Mouse (Mus musculus): ENCODE measurements around the gene Ptprj.

- TF ChIP-seq CTCF (conservative IDR thresholded peaks at IDR 0.05; ENCODE audit: low read length) (no peak), POU5F1 (IDR thresholded peaks at IDR 0.05; ENCODE audit: borderline replicate concordance, low read length) (no peak), NANOG (IDR thresholded peaks at IDR 0.05; ENCODE audit: borderline replicate concordance, low read length) (no peak)
These were observed 1.3 kb downstream of the Ptprj start for GRCm38 (mm10) chr2:90579038-90579727.
